Mouse (Mus musculus) kidney, adult 8-10 months (tissue): ENCODE data around the gene Gan.

Experiments used
- DNase-seq, 2 experiments: peaks; one replicate each; pipeline ENCODE4 v3.0.0; 2022

Gene Gan

GRCm38 (mm10) chr8:117201221-117202017 is 43.5 kb downstream of the Gan start:
- no peak for DNase-seq

GRCm38 (mm10) chr8:117203085-117203484 is 45.1 kb downstream of the Gan start:
- no peak for DNase-seq

- DNase-seq = no peak
These were observed 47.9 kb downstream of the Gan start for GRCm38 (mm10) chr8:117205884-117206283.

- no peak for DNase-seq
These were observed 48.7 kb downstream of the Gan start for GRCm38 (mm10) chr8:117206636-117207035.

GRCm38 (mm10) chr8:117209150-117209549 is 51.2 kb downstream of the Gan start:
- DNase-seq = no peak

- DNase-seq = no peak
These were observed 54.2 kb downstream of the Gan start for GRCm38 (mm10) chr8:117212100-117212499.

- no peak for DNase-seq
These were observed 59.8 kb downstream of the Gan start for GRCm38 (mm10) chr8:117217724-117218123.

- peak in 1 of 2 experiments; percentile 27 for DNase-seq
These were observed 64.5 kb downstream of the Gan start for GRCm38 (mm10) chr8:117222396-117222795.

GRCm38 (mm10) chr8:117224630-117225029 is 66.7 kb downstream of the Gan start:
- DNase-seq = peak; percentile 81 to 93

GRCm38 (mm10) chr8:117226306-117226705 is 68.4 kb downstream of the Gan start:
- peak; percentile 40 to 50 for DNase-seq

- DNase-seq = peak in 1 of 2 experiments; percentile 8
These were observed 69.4 kb downstream of the Gan start for GRCm38 (mm10) chr8:117227339-117227738.

- no peak for DNase-seq
These were observed 75.3 kb downstream of the Gan start for GRCm38 (mm10) chr8:117233199-117233598.

- no peak for DNase-seq
These were observed 78.6 kb downstream of the Gan start for GRCm38 (mm10) chr8:117236531-117236930.

GRCm38 (mm10) chr8:117240326-117240725 is 82.4 kb downstream of the Gan start:
- DNase-seq = no peak

GRCm38 (mm10) chr8:117240841-117241494 is 83.0 kb downstream of the Gan start:
- DNase-seq = no peak

- no peak for DNase-seq
These were observed 83.9 kb downstream of the Gan start for GRCm38 (mm10) chr8:117241848-117242247.

GRCm38 (mm10) chr8:117242286-117242685 is 84.4 kb downstream of the Gan start:
- DNase-seq = no peak

GRCm38 (mm10) chr8:117244601-117245000 is 86.7 kb downstream of the Gan start:
- DNase-seq = no peak

- DNase-seq = no peak
These were observed 90.4 kb downstream of the Gan start for GRCm38 (mm10) chr8:117248341-117248740.

- no peak for DNase-seq
These were observed 93.2 kb downstream of the Gan start for GRCm38 (mm10) chr8:117251086-117251681.

GRCm38 (mm10) chr8:117252650-117253049 is 94.7 kb downstream of the Gan start:
- DNase-seq = no peak

GRCm38 (mm10) chr8:117253390-117254269 is 95.7 kb downstream of the Gan start:
- DNase-seq = no peak

GRCm38 (mm10) chr8:117254496-117254895 is 96.6 kb downstream of the Gan start:
- no peak for DNase-seq
